Mouse (Mus musculus) heart, adult 18-20 months (tissue): ENCODE measurements at regions not wholly inside any gene's neighbourhood (a gene's known extent, or its start where the extent isn't known, plus 50 kb on each side); places are given as distances from the start of the nearest gene placed in this dataset.

Experiments
- DNase-seq, 2 experiments: peaks; one replicate each; pipeline ENCODE4 v3.0.0; 2021 to 2022; ENCODE audit warnings: mixed read lengths in 1 of 2

DNA sequence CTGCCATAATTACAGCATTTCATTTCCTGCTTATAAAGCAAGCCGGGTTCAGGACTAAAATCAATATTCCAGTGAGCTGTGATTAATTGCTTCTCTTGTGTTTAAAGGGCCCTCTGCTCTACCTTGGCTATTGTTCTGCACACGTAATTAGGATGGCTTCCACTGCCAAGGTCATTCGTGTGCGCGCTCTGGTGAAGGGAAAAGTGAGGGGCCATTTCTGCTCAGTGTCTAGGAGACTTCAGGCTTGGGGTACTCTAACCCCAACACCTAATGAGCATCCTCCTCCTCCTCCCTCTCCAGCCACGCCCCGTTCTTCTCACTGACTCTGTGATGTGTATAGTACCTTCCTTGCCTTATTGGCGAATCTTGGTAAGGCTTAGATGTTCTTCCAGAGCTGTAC is 53.5 kb upstream of the Cxcl12 start:
- DNase-seq: no peak

DNA sequence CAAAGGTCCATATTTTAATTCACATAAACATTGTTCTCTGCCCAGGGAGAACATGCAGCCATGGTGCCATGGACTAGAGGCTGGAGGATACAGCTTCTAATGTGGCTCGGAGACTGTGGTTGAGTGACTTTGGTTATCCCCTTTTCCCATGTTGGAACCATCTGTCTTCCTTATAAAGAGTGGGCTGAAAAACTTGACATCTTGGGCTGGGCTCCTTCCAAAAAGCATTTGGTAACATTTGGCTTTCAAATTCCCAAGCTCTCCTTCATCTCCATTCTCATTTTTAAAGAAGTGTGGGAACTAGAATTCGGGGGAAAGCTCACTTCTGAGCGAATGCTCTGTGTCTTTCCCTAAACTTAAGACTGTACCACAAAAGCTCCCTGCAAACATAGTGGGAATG is 50.3 kb upstream of the Cxcl12 start:
- no peak for DNase-seq
